18 mouse cellular contexts compared by ENCODE assay signal in genomic region chr12:120015201-120015600, GRCm38 (mm10).
DNase-seq lines count a peak whose midpoint lies in the region; ATAC-seq and TF ChIP-seq lines count a peak whose summit lies in the region.
"Had no signal": no experiment of that assay in that cellular context is flagged by ENCODE, and none has a peak within 500 bp of the region (broad histone marks: within the 10 kb centered on the region; RNA-seq: fewer than 3 reads in every experiment).

No protein-coding gene starts in this region.

- no peak overlapping the region for H3K4me2 ChIP-seq in neural tube, embryonic 12.5 days (replicated peaks)
- H3K4me2 ChIP-seq in neural tube, embryonic 15.5 days = no peak overlapping the region
- H3K4me2 ChIP-seq in forebrain, postnatal 0 days (ENCODE audit: low read depth) = no peak overlapping the region
- no peak overlapping the region for H3K4me2 ChIP-seq in midbrain, embryonic 12.5 days (replicated peaks)
- H3K4me2 ChIP-seq: kidney, embryonic 15.5 days had no signal

- H3K4me3 ChIP-seq in neural tube, embryonic 12.5 days = no peak overlapping the region
- no peak overlapping the region for H3K4me3 ChIP-seq in neural tube, embryonic 15.5 days (replicated peaks)
- no peak overlapping the region for H3K4me3 ChIP-seq in forebrain, postnatal 0 days (ENCODE audit: low read depth, low read length)
- H3K4me3 ChIP-seq in midbrain, embryonic 12.5 days = no peak overlapping the region
- H3K4me3 ChIP-seq: embryonic facial prominence, embryonic 10.5 days; kidney, embryonic 15.5 days had no signal

- H3K9ac ChIP-seq in neural tube, embryonic 12.5 days = no peak overlapping the region
- no peak overlapping the region for H3K9ac ChIP-seq in neural tube, embryonic 15.5 days (replicated peaks)
- no peak overlapping the region for H3K9ac ChIP-seq in forebrain, postnatal 0 days
- no peak overlapping the region for H3K9ac ChIP-seq in midbrain, embryonic 12.5 days (replicated peaks)
- H3K9ac ChIP-seq: kidney, embryonic 15.5 days had no signal

- no peaks in the 10 kb centered on the region for H3K27me3 ChIP-seq in neural tube, embryonic 12.5 days (replicated peaks)
- no peaks in the 10 kb centered on the region for H3K27me3 ChIP-seq in neural tube, embryonic 15.5 days (replicated peaks)
- no peaks in the 10 kb centered on the region for H3K27me3 ChIP-seq in forebrain, postnatal 0 days (ENCODE audit: insufficient read depth, low read length)
- H3K27me3 ChIP-seq in midbrain, embryonic 12.5 days = no peaks in the 10 kb centered on the region
- H3K27me3 ChIP-seq: kidney, embryonic 15.5 days had no signal

- 22% methylated on average over 1 of the region's 1 CpGs for WGBS in neural tube, embryonic 12.5 days
- 13% methylated on average over 1 of the region's 1 CpGs for WGBS in neural tube, embryonic 15.5 days
- WGBS in forebrain, postnatal 0 days = 7% methylated on average over 1 of the region's 1 CpGs
- 25% methylated on average over 1 of the region's 1 CpGs for WGBS in midbrain, embryonic 12.5 days

- H3K9me3 ChIP-seq in neural tube, embryonic 12.5 days = no peaks in the 10 kb centered on the region
- no peaks in the 10 kb centered on the region for H3K9me3 ChIP-seq in neural tube, embryonic 15.5 days (replicated peaks)
- H3K9me3 ChIP-seq in forebrain, postnatal 0 days (ENCODE audit: low read length) = no peaks in the 10 kb centered on the region
- H3K9me3 ChIP-seq in midbrain, embryonic 12.5 days = no peaks in the 10 kb centered on the region
- H3K9me3 ChIP-seq: embryonic facial prominence, embryonic 10.5 days; G1E; kidney, embryonic 15.5 days had no signal

- no peak for TF ChIP-seq CTCF in forebrain, postnatal 0 days (IDR thresholded peaks at IDR 0.05; ENCODE audit: low read depth)

- peak; percentile 70 for ATAC-seq in neural tube, embryonic 12.5 days (ENCODE audit: low FRiP score, low read depth)
- ATAC-seq in neural tube, embryonic 15.5 days (ENCODE audit: low FRiP score) = no peak
- peak; percentile 94 for ATAC-seq in forebrain, postnatal 0 days
- ATAC-seq in midbrain, embryonic 12.5 days (ENCODE audit: low FRiP score, low read depth) = peak; percentile 89

- no peaks in the 10 kb centered on the region for H3K36me3 ChIP-seq in neural tube, embryonic 12.5 days
- no peaks in the 10 kb centered on the region for H3K36me3 ChIP-seq in neural tube, embryonic 15.5 days
- no peaks in the 10 kb centered on the region for H3K36me3 ChIP-seq in forebrain, postnatal 0 days (ENCODE audit: insufficient read depth)
- no peaks in the 10 kb centered on the region for H3K36me3 ChIP-seq in midbrain, embryonic 12.5 days
- H3K36me3 ChIP-seq: embryonic facial prominence, embryonic 10.5 days; G1E; kidney, embryonic 15.5 days had no signal

- no peaks in the 10 kb centered on the region for H3K4me1 ChIP-seq in neural tube, embryonic 12.5 days
- H3K4me1 ChIP-seq in neural tube, embryonic 15.5 days = no peaks in the 10 kb centered on the region
- H3K4me1 ChIP-seq in forebrain, postnatal 0 days (ENCODE audit: insufficient read depth) = peaks cover 5% of the 10 kb centered on the region; the same call in 1 of the 2 replicates
- H3K4me1 ChIP-seq in midbrain, embryonic 12.5 days = peaks cover 9% of the 10 kb centered on the region
- H3K4me1 ChIP-seq: embryonic facial prominence, embryonic 10.5 days; kidney, embryonic 15.5 days had no signal

- H3K27ac ChIP-seq in neural tube, embryonic 12.5 days = no peak overlapping the region
- H3K27ac ChIP-seq in neural tube, embryonic 15.5 days (replicated peaks) = no peak overlapping the region
- H3K27ac ChIP-seq in forebrain, postnatal 0 days (ENCODE audit: low read depth, low read length) = no peak overlapping the region; the same call in 1 of the 2 replicates
- H3K27ac ChIP-seq in midbrain, embryonic 12.5 days (replicated peaks) = no peak overlapping the region
- H3K27ac ChIP-seq: embryonic facial prominence, embryonic 10.5 days; kidney, embryonic 15.5 days; stomach, postnatal 0 days had no signal

- no peak for DNase-seq in forebrain, postnatal 0 days
- DNase-seq in thymus, postnatal 10 days (ENCODE audit: low spot score in 2 of 2) = no peak
- DNase-seq in spleen, adult 18-20 months = no peak
- DNase-seq in left cerebral cortex, adult 8-10 months (ENCODE audit: low spot score in 2 of 2) = no peak
- DNase-seq: cerebellum, postnatal 36 days; gastrocnemius, postnatal 10 days; heart, postnatal 10 days; liver; lung, adult 18-20 months; lung, postnatal 4 days; right cerebral cortex, adult 18-20 months had no signal
